Comparison of ENCODE assay signal across 31 mouse cellular contexts in the genomic region with DNA sequence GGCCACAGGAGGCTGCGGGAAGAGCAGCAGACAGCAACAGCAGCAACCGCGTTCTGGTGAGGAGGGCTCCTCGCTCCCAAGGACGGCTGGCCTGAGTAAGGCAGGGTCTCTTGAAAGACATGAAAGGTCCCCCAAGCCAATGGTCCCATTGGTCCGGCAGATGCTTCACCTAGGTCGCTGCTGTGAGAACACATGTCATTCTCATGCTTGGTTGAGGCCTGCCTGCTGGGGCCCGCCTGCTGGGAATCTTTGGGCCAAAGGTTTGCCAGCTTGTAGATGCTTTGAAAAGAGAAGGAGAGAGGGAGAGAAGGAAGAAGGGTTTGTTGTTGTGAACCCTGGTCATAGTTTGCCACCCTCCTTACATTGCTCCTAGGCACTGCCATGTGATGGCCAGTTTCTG. TPM values are rescaled to one million over a fixed set of nuclear protein-coding genes. Genes with fewer than 3 reads are reported as not detected.
A peak's percentile ranks its signal among the peaks of the same experiment; 100 is the strongest.
DNase-seq lines count a peak whose midpoint lies in the region; ATAC-seq lines count a peak whose summit lies in the region.
"Had no signal": no experiment of that assay in that cellular context is flagged by ENCODE, and none has a peak within 500 bp of the region (broad histone marks: within the 10 kb centered on the region; RNA-seq: fewer than 3 reads in every experiment).

No protein-coding gene starts in this region.

- peak; percentile 53 for DNase-seq in cerebellum, adult 8-10 months
- no peak for DNase-seq in cerebellum, adult 11 months
- no peak for DNase-seq in midbrain, embryonic 10.5 days (ENCODE audit: low spot score)
- peak; percentile 73 to 74 for DNase-seq in cerebellum, postnatal 25 days
- DNase-seq in spleen, adult 18-20 months: no peak
- DNase-seq in layer of hippocampus, postnatal 25 days (ENCODE audit: extremely low spot score in 1 of 2, low spot score in 1 of 2): no peak
- no peak for DNase-seq in heart, postnatal 4 days
- DNase-seq: adrenal gland, postnatal 14 days; gastrocnemius, postnatal 14 days; kidney, adult 8-10 months; kidney, postnatal 14 days; layer of hippocampus, adult 9-11 months; lung, adult 18-20 months; lung, postnatal 4 days; midbrain, embryonic 14.5 days; right cerebral cortex, postnatal 14 days; thymus, postnatal 14 days had no signal

- H3K4me3 ChIP-seq in midbrain, embryonic 12.5 days: no peak overlapping the region
- no peak overlapping the region for H3K4me3 ChIP-seq in midbrain, embryonic 10.5 days
- H3K4me3 ChIP-seq: forebrain, embryonic 13.5 days; heart, embryonic 10.5 days; heart, embryonic 15.5 days; hindbrain, embryonic 13.5 days; limb, embryonic 13.5 days; megakaryocyte, embryonic 14.5 days; stomach, embryonic 15.5 days had no signal

- no peak overlapping the region for H3K27ac ChIP-seq in midbrain, embryonic 12.5 days (replicated peaks)
- H3K27ac ChIP-seq in midbrain, embryonic 10.5 days (replicated peaks): no peak overlapping the region
- H3K27ac ChIP-seq: forebrain, embryonic 13.5 days; heart, embryonic 10.5 days; heart, embryonic 15.5 days; hindbrain, embryonic 13.5 days; limb, embryonic 13.5 days; stomach, embryonic 15.5 days had no signal

- no peak for ATAC-seq in midbrain, embryonic 12.5 days (ENCODE audit: low FRiP score, low read depth)
- ATAC-seq: forebrain, embryonic 13.5 days; intestine, embryonic 16.5 days; lung, postnatal 0 days had no signal

- H3K4me2 ChIP-seq in midbrain, embryonic 12.5 days (replicated peaks): no peak overlapping the region
- H3K4me2 ChIP-seq: forebrain, embryonic 13.5 days; heart, embryonic 15.5 days; hindbrain, embryonic 13.5 days; limb, embryonic 13.5 days; stomach, embryonic 15.5 days had no signal

- 0 out of 2 replicates have a peak overlapping the region, but pooled peaks have one; percentile 20 for H3K9ac ChIP-seq in midbrain, embryonic 12.5 days (replicated peaks)
- H3K9ac ChIP-seq: forebrain, embryonic 13.5 days; heart, embryonic 15.5 days; limb, embryonic 13.5 days; stomach, embryonic 15.5 days had no signal

- H3K4me1 ChIP-seq in midbrain, embryonic 12.5 days: peaks cover 17% of the 10 kb centered on the region
- peaks cover 26% of the 10 kb centered on the region for H3K4me1 ChIP-seq in midbrain, embryonic 10.5 days

- no peaks in the 10 kb centered on the region for H3K9me3 ChIP-seq in midbrain, embryonic 12.5 days
- no peaks in the 10 kb centered on the region for H3K9me3 ChIP-seq in midbrain, embryonic 10.5 days (replicated peaks)
- H3K9me3 ChIP-seq: forebrain, embryonic 13.5 days; heart, embryonic 10.5 days; heart, embryonic 15.5 days; hindbrain, embryonic 13.5 days; limb, embryonic 13.5 days; stomach, embryonic 15.5 days had no signal

- WGBS in midbrain, embryonic 12.5 days: 82% methylated on average over 8 of the region's 8 CpGs
- 87% methylated on average over 8 of the region's 8 CpGs for WGBS in midbrain, embryonic 10.5 days

- H3K36me3 ChIP-seq in midbrain, embryonic 12.5 days: peaks cover 28% of the 10 kb centered on the region
- peaks cover 12% of the 10 kb centered on the region; the same call in 1 of the 2 replicates for H3K36me3 ChIP-seq in midbrain, embryonic 10.5 days
- H3K36me3 ChIP-seq: heart, embryonic 15.5 days; limb, embryonic 13.5 days; stomach, embryonic 15.5 days had no signal

- no peaks in the 10 kb centered on the region for H3K27me3 ChIP-seq in midbrain, embryonic 12.5 days
- peaks cover under 1% of the 10 kb centered on the region; the same call in 1 of the 2 replicates for H3K27me3 ChIP-seq in midbrain, embryonic 10.5 days (ENCODE audit: low read depth, poor library complexity, severe bottlenecking)
- H3K27me3 ChIP-seq: forebrain, embryonic 13.5 days; heart, embryonic 15.5 days; hindbrain, embryonic 13.5 days; limb, embryonic 13.5 days; stomach, embryonic 15.5 days had no signal

RNA-seq across cellular contexts. Expression of a gene that starts 5.2 kb away (rescaled TPM):
- 63.2 and 70.2 TPM in 2 replicates for polyA plus RNA-seq in midbrain, embryonic 12.5 days (2016; fragmentation: Nextera tagmentation; extraction: Ambion mirVana)
- polyA plus RNA-seq in midbrain, embryonic 10.5 days (2016; fragmentation: Nextera tagmentation; extraction: Ambion mirVana): 71.2 and 80.2 TPM in 2 replicates
- total RNA-seq in layer of hippocampus, postnatal 25 days (2021): 10 to 100 TPM; 32.0 to 32.7 TPM
- total RNA-seq in heart, postnatal 4 days (2021): 10 to 100 TPM; 42.2 to 45.1 TPM

RNA-seq across cellular contexts. Expression of a gene that starts 16.5 kb away (rescaled TPM):
- 41.2 and 43.4 TPM in 2 replicates for polyA plus RNA-seq in midbrain, embryonic 12.5 days (2016; fragmentation: Nextera tagmentation; extraction: Ambion mirVana)
- polyA plus RNA-seq in midbrain, embryonic 10.5 days (2016; fragmentation: Nextera tagmentation; extraction: Ambion mirVana): 32.2 and 39.6 TPM in 2 replicates
- 10 to 100 TPM; 95.1 to 97.3 TPM for total RNA-seq in layer of hippocampus, postnatal 25 days (2021)
- 10 to 100 TPM; 62.6 to 63.4 TPM for total RNA-seq in heart, postnatal 4 days (2021)

RNA-seq across cellular contexts. Expression of a gene that starts 19.4 kb away (rescaled TPM):
- polyA plus RNA-seq in midbrain, embryonic 12.5 days (2016; fragmentation: Nextera tagmentation; extraction: Ambion mirVana): 0.14 TPM in 1 of 2 replicates, not detected in the other
- polyA plus RNA-seq in midbrain, embryonic 10.5 days (2016; fragmentation: Nextera tagmentation; extraction: Ambion mirVana): 0.78 and 0.87 TPM in 2 replicates
- not detected for total RNA-seq in layer of hippocampus, postnatal 25 days (2021)
- not detected for total RNA-seq in heart, postnatal 4 days (2021)
- total RNA-seq: gastrocnemius, postnatal 14 days; heart, postnatal 25 days; left cerebral cortex, adult 18-20 months; left cerebral cortex, postnatal 25 days; monocyte, adult 5-6 weeks had no signal
- polyA plus RNA-seq: forebrain, embryonic 13.5 days; heart, embryonic 15.5 days; hindbrain, embryonic 13.5 days; midbrain, embryonic 14.5 days had no signal

RNA-seq across cellular contexts. Expression of a gene that starts 46.7 kb away (rescaled TPM):
- polyA plus RNA-seq in midbrain, embryonic 12.5 days (2016; fragmentation: Nextera tagmentation; extraction: Ambion mirVana): 3.2 and 4.6 TPM in 2 replicates
- polyA plus RNA-seq in midbrain, embryonic 10.5 days (2016; fragmentation: Nextera tagmentation; extraction: Ambion mirVana): 2.6 and 3.8 TPM in 2 replicates
- 1 to 10 TPM; 2.0 to 2.2 TPM for total RNA-seq in layer of hippocampus, postnatal 25 days (2021)
- 1 to 10 TPM; 2.3 to 2.6 TPM for total RNA-seq in heart, postnatal 4 days (2021)

RNA-seq across cellular contexts. Expression of a gene that starts 50.6 kb away (rescaled TPM):
- polyA plus RNA-seq in midbrain, embryonic 12.5 days (2016; fragmentation: Nextera tagmentation; extraction: Ambion mirVana): 17.3 and 18.2 TPM in 2 replicates
- 26.0 and 26.2 TPM in 2 replicates for polyA plus RNA-seq in midbrain, embryonic 10.5 days (2016; fragmentation: Nextera tagmentation; extraction: Ambion mirVana)
- 10 to 100 TPM; 14.5 to 17.2 TPM for total RNA-seq in layer of hippocampus, postnatal 25 days (2021)
- 10 to 100 TPM; 14.2 to 17.1 TPM for total RNA-seq in heart, postnatal 4 days (2021)

Comparison
In these comparisons a context has a peak if more than half of its experiments do, and no peak if none do; other contexts are left out.
1. DNase-seq: peak in cerebellum, adult 8-10 months (single experiment) and cerebellum, postnatal 25 days (2 of 2); none in cerebellum, adult 11 months (single experiment), midbrain, embryonic 10.5 days (single experiment), spleen, adult 18-20 months (0 of 2), layer of hippocampus, postnatal 25 days (0 of 2) and heart, postnatal 4 days (single experiment).